Mouse (Mus musculus): ENCODE measurements around the gene Dnajc10.

Dnajc10 gene

DNA sequence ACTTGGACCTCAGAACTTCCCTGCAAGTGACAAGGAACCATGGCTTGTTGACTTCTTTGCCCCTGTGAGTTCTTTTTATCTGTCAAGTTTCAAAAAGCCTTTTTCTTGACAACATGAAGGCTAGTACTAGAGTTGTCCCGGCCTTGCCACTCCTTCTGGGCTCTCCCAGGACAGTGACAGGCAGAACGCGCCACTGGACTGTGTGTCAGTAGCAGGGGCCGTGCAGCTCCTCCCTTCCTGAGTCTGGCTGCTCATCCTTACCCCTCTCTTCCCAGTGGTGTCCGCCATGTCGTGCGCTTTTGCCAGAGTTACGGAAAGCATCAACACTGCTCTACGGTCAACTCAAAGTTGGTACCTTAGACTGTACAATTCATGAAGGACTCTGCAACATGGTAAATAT is 25.3 kb downstream of the Dnajc10 start:
- DNase-seq (ENCODE audit: low spot score): no peak

DNA sequence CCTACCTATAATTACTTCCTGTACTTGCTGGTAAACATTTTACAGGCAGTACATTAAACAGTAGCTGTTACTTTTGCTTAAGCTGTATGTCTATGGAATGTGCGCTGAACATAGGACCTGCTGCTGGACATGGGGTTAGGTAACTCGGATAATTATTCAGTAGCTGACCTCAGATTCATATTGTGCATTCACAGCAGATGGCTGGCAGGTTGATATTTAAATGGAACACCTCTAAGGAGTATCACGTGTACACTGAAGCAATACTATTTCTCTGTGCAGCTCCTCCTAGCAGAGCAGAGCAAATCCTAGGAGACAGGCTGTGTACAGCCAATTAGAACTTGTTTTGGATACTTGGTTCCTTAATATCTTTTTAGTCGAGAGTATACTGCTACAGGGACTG is 39.3 kb downstream of the Dnajc10 start:
- DNase-seq (ENCODE audit: low spot score): no peak

DNA sequence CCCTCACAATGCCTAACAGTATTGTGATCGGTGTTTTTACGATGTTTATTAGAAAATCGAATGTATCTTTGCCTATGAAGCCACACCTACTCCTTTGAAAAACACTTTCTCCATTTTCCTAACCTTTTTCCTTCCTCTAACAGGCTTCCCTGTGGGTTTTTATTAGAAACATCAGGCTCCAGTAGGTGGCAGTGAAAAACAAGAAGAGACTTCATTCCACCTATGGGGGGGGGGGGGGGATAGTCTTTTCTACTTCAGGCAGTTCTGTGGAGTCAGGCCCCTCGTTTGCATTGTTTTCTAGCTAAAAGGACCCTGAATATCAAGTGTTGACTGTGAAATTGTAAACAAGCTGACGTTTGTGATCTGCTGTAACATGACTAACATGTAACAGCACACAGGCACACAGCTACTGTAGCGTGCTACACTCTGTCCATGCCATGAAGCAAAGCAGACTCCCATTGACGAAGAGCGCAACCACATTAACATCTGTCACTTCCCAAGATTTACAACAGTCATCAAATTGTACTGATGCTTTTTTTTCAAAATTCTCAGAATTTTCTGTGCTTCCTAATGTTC is 41.5 kb downstream of the Dnajc10 start:
- no peak for DNase-seq (ENCODE audit: low spot score)

DNA sequence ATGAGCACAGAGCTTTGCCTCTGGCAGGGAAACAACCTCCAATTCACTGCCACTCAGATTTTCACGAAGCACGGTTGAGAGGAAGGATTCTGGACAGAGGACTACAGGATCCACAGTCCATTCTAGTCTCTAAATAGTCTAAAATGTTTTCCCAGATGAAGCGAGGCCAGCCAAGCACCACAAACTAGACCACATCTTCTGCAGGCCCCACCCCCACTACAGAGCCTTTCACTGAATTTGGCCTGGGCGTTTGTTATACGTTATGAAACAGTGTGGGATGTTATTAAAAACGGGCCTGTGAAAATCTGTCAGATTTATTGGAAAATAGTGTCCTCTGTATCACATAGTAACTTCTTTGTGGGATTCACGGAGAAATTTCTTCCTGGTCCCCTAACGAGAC is 56.2 kb downstream of the Dnajc10 start:
- no peak for DNase-seq (ENCODE audit: low spot score)

DNA sequence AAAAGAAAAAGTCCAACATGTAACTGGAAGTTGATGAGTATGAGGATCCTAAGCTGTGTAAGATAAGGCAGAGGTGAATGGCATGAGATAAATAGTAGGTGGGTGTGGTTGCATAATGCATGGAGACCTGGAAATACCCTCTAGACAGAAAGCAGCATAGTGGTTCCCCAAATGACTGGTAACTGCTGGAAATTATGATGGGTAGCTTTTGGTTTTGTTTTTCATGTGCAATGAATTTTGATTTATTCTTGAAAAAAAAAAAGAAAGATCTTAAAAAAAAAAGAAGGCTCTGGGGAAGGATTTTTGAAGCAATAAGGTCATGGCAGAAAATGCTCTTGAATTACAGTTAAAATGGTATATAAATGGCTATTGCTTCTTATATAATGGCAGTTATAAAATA is 59.6 kb downstream of the Dnajc10 start:
- DNase-seq (ENCODE audit: low spot score): no peak

DNA sequence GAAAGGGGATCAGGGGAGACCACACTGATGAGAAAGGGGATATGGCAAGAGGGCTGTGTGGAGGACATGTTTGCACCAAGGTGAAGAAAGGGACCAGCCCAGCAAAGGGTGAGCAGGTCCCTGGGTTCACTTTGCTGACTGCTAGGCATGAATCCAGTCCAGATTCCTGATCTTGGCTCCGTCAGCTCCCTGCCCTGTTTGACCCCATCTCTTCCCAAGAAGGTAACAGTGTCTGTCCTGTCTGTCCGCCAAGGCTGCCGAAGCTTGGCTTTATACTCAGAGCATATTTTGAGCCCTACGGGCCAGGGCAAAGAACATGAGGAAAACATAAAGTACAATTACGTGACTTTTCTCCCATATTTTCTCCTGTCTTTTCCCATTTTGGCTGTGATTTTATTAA is 64.6 kb downstream of the Dnajc10 start:
- no peak for DNase-seq (ENCODE audit: low spot score)

DNA sequence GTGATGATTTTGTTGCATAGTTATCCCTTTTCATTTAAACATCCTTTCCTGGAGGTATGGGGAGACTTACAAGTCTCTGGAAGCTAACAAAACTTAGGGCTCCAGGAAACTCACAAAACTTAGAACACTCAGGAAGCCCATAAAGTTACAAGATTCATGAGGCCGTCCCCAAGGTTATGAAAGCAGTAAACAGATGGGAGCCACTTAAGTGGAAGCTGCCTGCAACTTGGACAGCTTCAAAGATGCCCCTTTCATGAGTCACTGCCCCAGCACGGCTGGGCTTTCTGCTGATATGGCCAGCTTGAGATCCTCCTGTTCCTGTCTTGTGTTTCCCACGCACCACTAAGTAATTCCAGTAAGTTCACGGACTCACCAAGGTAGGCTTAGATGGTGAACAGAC is 69.2 kb downstream of the Dnajc10 start:
- DNase-seq (ENCODE audit: low spot score): no peak

DNA sequence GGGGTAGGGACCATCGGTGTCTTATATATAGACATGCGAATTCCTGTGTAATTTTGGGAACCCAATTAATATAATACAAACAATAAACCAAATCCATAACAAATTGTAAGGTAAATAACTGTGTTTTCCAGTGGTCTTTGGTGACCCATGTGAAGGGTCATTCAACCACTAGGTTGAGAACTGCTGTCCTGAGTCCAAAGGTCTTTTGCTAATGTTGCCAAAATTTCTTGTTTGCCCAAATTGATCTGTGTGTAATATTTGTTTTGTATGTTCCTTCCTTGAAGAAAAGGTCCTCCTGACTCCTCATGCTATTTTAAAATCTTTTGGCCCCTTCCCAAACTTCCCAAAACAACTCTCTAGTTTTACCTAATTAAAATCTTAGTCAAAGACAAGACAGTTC is 71.0 kb downstream of the Dnajc10 start:
- DNase-seq (ENCODE audit: low spot score): no peak

DNA sequence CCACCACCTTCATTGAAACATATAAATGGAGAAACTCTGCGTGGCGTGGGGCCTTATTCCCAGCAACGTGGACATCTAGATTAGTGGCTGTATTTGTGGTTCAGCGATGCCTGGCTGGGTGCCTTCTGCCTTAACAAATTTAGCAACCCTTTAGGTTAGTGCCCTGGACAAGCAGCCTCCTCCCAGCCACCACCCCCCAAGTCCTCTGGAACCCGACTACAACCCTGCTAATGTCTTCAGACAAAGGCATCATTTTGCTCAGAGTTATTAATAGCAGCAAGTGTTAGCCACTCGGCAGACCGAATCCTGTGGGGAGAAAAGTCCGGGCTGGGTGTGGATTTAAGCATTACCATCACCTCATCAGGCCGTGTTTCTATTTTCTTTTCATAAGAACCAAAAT is 72.4 kb downstream of the Dnajc10 start:
- no peak for DNase-seq (ENCODE audit: low spot score)

DNA sequence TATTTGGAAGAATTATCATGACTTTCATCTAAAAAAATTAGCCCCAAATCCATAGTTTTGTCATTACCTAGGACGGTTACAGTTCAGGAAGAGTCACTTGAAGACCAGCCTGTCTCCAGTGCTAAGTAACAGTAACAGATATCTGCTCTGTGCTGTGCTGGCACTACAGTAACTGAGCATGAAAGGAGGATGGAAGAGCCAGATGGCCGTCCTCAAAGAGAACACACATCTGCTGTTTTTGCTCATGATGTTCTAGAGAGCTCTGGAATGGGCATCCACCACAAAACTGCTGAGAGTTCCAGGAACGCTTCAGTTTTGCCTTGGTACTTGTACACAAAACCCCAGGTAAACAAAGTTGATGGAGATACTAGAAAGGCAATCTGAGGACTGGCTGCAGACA is 73.1 kb downstream of the Dnajc10 start:
- no peak for DNase-seq (ENCODE audit: low spot score)

DNA sequence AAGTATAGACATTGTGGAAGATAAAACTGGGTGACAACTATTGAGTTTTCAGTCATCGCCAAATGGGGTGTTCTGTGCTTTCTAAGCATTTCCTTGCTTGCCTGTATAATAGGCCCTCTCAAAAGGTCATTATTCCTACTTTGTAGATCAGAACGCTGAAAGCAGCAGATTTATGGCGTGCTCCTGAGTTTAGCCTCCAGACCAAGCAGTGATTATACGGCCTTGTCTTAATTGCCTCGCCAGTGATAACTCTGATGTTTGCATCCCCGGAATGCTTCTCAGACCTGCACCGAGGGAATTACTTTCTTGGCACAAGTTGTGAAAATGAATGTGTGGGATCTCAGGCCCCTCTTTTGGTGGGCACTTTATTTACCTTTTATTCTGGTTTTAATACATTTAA is 80.8 kb downstream of the Dnajc10 start:
- no peak for DNase-seq (ENCODE audit: low spot score)

DNA sequence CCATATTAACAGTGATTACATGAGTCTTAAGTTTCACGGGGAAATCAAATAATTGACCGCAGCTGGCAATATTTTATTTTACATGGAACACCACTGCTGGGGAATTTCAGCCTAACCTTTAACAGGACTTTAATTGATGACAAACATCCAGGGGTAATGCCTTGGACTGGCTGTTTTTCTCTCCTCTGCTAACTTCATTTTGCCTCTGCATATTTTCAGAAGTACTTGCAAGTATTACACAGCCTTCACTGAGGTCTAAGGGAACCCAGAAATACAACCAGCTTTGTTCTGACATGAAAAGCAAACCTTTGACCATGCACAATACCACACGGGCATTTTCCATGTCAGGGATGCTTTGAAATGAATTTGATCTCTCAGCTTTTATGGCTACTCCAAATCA is 81.6 kb downstream of the Dnajc10 start:
- DNase-seq (ENCODE audit: low spot score): no peak

DNA sequence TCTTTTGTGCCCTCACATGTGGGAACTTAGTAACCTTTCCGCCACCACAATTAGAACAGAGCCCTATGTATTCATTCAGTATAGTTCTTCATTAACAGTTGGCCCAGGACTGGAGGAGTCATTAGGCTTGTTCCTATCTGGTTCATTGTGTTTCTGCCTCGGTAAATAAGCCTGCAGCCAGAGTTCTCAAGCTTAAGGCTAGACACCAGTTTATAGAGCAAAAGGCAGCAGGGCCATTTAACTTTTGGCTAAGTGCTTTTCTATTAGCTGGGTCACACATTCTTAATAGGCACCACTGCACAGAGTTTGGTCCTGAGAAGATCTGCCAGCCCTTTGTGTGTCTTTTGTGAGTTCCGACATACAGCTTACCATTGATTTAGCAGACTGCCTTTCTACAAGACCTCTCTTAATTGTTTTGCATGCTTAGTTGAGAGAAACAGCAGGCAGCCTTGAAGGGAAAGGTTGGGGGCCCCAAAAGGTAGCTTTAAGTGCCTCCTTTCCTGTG is 83.4 kb downstream of the Dnajc10 start:
- peak; percentile 36 for DNase-seq (ENCODE audit: low spot score)

All from testis, postnatal 14 days (tissue).